Mouse (Mus musculus) mature B cell (primary cell): ENCODE measurements around the gene Thrb.

ENCODE experiments used
- in situ Hi-C: fragments of 300-500 bp; cut with MboI; formaldehyde crosslinking; loops from 2 replicates; pipeline ENCODE4 v1.14.3; 2019

Thrb gene

GRCm38 (mm10) chr14:17784207-17784806 is 124.2 kb downstream of the Thrb start:
- in situ Hi-C loops = no loop called here

GRCm38 (mm10) chr14:17785370-17785769 is 125.3 kb downstream of the Thrb start:
- in situ Hi-C loops = no loop called here

DNA sequence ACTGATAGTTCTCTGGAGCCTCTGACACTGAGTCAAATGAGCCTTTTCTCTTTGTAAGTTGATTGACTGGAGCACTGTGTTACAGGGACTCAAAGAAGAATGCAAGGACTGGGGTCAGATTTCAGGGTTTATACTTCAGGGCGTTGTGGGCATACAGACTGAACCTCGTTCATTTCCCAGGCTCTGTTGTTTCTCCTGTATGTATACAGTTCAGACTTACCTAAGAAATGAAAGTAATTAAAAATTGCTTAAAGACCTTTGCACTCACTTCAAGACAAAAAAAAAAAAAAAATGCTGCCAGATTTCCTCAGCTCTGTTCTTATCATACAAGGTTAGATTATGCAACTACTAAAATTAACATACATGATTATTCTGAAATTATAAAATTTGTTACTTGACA is 126.2 kb downstream of the Thrb start:
- in situ Hi-C loops = no loop called here

DNA sequence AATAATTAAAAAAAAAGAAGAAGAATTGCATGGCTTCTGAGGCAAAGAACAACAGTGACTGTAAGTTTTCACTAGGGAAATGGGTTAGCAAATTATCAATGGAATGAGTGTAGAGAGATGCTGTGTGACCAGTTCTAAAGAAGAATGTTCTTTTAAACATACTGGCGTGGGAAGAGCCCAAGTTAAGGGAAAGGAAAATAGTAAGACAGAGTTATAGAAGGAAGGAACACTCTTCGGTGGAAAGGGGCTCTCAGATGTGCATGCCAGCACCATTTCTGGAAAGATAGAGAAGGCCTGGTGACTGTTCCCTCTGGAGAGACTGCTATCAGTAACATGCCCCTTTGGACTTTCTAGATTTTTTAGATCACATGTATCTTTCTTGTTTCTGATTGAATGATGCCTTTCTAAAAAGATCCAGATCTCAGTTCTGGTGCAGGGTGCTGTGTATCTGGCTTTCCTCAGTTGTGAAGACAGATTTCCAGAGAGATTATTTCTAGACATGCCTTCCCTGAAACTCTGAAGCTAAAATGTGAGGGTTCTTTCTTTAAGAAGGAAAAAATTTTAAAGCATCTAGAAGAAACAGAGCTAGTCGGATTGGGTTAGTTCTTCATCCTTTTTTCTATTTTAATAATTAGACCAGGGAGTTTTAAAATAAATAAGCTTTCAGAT is 144.0 kb downstream of the Thrb start:
- in situ Hi-C loops = no loop called here

- in situ Hi-C loops = no loop called here
Observed at GRCm38 (mm10) chr14:17811051-17811450, 151.0 kb downstream of the Thrb start.

- in situ Hi-C loops = no loop called here
Observed at GRCm38 (mm10) chr14:17812414-17812813, 152.4 kb downstream of the Thrb start.

GRCm38 (mm10) chr14:17815103-17815502 is 155.0 kb downstream of the Thrb start:
- in situ Hi-C loops = no loop called here

- in situ Hi-C loops = no loop called here
Observed at GRCm38 (mm10) chr14:17818086-17818485, 158.0 kb downstream of the Thrb start.

DNA sequence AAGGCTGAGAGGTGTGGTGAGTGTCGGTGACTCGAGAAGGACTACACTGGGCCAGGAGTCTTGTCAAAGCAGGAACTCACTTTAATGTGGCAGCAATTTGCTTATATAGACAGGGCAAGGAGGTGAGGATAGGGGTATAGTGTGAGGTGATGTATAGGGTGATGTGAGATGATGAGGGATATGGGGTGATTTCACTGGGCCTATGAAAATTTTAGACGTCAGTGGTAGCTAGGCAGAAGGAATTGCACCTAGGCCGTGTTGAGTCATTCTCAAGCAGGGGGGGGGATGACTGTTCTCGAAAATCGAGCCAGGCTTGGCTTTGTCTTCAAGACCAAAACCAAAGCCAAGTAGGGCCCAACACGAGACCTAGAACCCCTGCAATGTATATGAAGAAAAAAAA is 162.7 kb downstream of the Thrb start:
- in situ Hi-C loops = no loop called here

DNA sequence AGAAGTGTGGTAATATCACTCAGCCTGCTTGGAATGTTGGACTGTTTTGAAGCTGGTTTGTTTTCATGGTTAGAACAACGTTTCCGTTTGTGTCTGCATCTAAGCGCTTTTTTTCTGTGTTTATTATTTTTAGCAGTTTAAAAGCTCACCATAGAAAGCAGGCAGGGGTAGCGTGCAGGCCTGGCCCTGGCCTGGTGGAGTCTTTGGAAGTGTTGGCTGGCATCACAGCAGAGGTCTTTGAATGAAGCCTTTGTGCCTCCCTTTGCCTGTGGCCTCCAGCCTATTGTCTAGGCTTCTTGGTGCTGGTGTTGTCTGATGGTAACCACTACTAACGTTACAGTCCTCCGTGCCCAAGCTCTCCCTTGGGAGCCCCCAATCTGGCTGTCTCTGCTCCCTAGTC is 167.3 kb downstream of the Thrb start:
- in situ Hi-C loops = no loop called here

GRCm38 (mm10) chr14:17835738-17836137 is 175.7 kb downstream of the Thrb start:
- in situ Hi-C loops = no loop called here

GRCm38 (mm10) chr14:17836766-17837165 is 176.7 kb downstream of the Thrb start:
- in situ Hi-C loops = no loop called here

GRCm38 (mm10) chr14:17845003-17845697 is 185.1 kb downstream of the Thrb start:
- in situ Hi-C loops = no loop called here

GRCm38 (mm10) chr14:17845871-17846270 is 185.8 kb downstream of the Thrb start:
- in situ Hi-C loops = no loop called here

DNA sequence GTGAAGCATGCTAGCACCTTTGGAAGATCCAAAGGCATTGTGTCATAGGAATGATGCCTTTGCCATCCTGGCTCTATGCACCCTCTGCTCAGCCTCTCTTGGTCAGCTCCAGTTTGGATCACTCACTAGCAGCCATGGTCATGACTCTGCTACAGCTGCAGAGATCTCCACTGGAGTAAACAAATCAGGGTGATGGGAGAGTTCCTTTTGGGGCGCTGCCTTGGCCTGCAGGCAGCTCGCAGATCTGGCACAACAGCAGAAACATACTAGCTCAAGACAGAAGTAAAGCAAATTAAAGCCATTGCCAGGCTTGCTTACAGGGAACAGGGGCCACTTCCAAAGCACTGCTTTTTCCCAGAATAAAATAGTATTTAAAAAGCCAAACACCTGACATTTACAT is 186.6 kb downstream of the Thrb start:
- in situ Hi-C loops = no loop called here

DNA sequence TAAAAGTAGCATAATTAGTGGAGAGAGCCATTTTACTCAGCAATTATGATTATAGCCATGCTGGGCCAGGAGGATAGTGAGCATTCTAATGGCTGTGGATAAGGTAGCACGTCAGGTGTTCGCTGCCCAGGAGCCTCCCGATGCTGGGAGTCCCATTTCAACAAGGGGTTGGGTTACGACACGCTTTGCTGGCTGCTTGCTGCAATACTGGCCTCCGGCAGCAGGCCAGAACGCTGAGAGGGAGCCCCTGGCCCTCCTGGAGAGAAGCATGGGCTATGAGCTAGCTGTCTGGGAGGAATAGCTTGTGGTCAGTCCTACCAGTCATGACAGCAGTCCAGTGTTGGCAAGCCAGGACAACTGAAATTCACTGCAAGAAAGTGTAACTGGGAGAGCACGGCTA is 187.2 kb downstream of the Thrb start:
- in situ Hi-C loops = no loop called here

DNA sequence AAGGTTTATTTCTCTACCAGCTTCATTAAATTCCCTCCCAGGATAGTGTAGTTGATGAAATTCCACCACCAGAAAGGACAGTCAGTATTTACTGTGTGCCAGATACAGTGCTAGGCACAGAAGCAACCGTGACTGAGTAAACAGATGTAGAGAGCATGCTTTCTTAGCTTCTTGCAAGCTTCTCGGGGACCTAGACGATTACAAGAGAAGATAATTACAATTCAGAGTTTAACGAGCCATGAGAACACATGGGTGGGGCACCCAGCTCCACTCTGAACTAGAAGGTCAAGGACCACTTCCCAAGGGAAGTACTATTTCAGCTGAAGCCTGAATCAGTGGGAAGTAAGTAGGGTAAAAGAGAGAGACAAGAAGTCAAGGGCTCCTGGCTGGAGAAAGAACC is 190.3 kb downstream of the Thrb start:
- in situ Hi-C loops = no loop called here

DNA sequence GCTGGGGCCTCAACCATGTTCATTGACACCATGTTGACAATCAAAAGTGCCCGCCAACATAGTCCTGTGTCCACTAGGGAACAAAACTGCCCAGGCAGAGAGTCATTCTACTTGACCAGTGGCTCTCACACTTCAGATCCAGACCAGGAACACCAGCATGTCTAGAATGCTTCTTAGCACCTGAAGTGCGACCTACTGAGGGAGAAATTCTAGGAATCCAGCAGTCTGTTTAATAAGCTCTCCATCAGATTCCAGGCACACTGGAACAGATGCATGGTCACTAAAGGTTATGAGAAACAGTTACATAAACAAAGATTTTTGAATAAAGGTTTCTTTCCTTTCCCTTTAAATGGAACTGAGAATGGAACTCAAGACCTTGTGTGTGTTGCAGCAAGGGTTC is 192.2 kb downstream of the Thrb start:
- in situ Hi-C loops = no loop called here

GRCm38 (mm10) chr14:17859790-17860385 is 199.8 kb downstream of the Thrb start:
- in situ Hi-C loops = no loop called here

DNA sequence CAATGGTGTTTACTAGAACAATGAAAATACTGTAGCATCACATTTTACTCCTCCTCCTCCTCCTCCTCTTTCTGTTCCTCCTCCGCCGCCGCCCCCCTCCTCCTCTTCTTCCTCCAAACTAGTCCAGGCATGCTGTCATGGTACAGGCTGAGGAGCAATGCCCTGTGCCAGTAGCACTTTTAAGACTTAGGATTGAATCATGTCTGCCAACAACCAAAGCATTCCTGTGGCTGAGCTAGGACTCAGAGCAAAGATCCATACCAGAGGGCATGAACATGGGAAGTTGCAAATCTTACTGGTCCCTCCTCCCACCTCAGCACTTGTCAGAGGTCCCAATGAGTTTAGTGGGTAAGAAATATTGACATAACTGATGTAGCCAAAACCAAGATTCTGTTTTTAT is 202.6 kb downstream of the Thrb start:
- in situ Hi-C loops = no loop called here

- in situ Hi-C loops = no loop called here
Observed at GRCm38 (mm10) chr14:17863701-17864320, 203.8 kb downstream of the Thrb start.

- in situ Hi-C loops = no loop called here
Observed at GRCm38 (mm10) chr14:17868326-17868725, 208.3 kb downstream of the Thrb start.
